Mouse (Mus musculus) C2C12 (cell line): ENCODE measurements at regions not wholly inside any gene's neighbourhood (a gene's known extent, or its start where the extent isn't known, plus 50 kb on each side); places are given as distances from the start of the nearest gene placed in this dataset.

ENCODE experiments used
- MYOG ChIP-seq: IDR thresholded peaks from one replicate; pipeline ENCODE4 v1.6.1; 2011; ENCODE audit not compliant: control insufficient read depth, insufficient read length; ENCODE audit errors: extremely low read depth
- USF1 ChIP-seq: IDR thresholded peaks from one replicate; pipeline ENCODE4 v1.6.1; 2011; ENCODE audit warnings: low read depth, mild to moderate bottlenecking, control low read depth, moderate library complexity

- TF ChIP-seq USF1 (no peak), MYOG (no peak)
Observed at GRCm38 (mm10) chr14:99487981-99488380, 189.5 kb downstream of the Klf5 start.
